Mouse (Mus musculus): ENCODE measurements around the gene Itih4.

DNA sequence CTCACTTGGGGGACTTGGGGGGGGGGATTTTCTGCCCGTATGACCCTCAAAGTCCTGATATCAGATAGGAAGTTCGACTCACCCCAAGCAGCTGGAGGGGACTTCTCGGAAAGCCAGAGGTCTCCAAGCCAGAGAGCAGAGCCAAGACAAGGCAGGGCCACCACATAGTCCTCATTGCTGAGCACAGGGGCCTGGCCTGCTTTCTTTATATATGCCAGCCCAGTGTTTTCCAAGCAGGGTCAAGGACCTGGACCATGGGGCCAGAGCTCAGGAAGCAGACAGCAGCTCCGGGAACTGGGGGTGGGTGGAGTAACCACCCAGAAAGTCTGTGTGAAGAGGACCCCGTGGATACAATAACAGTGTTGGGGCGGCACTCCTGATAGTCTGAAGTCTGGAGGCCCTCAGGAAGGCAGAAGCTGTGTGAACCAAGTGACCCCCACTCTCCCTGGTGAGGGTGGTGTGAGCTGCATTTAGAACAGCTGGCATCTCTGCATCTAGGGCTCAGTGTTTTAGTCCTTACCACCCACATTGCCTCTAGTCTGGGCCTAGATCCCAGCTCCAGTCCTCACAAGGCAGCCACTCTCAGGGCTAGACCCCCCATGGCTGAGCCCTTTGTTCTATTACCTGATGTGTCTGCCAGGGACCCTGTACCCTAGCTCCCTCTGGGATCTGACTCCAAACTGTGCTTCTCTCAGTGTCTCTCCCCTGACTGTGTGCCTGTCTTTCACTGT is 37.3 kb downstream of the Itih4 start, which contains the start of gene Itih3:
- no peak for TF ChIP-seq POLR2A (IDR thresholded peaks at IDR 0.05; ENCODE audit: control insufficient read depth, low read depth, low read length)
- TF ChIP-seq CTCF (IDR thresholded peaks at IDR 0.05; ENCODE audit: control insufficient read depth, insufficient read depth, insufficient replicate concordance, low read depth, low read length), result no peak
